Mouse (Mus musculus) megakaryocyte-erythroid progenitor cell, adult 5-6 weeks (primary cell): Measurements from ENCODE around the gene Atp6v0a4. TPM values are rescaled to one million over a fixed set of nuclear protein-coding genes. Genes with fewer than 3 reads are reported as not detected.
A peak's percentile ranks its signal among the peaks of the same experiment; 100 is the strongest.

ENCODE experiments used
- ATAC-seq: replicated peaks from 2 replicates; pipeline ENCODE4 v1.8.0; 2016; ENCODE audit warnings: mild to moderate bottlenecking, inconsistent platforms; ENCODE audit not compliant: severe bottlenecking, poor library complexity, low FRiP score, low TSS enrichment
- total RNA-seq, 2 experiments: library from RNA; stranded (forward) in 1 of 2; stranded (reverse) in 1 of 2; fragments of 200-1000, 215-1000 nt in 1 of 2; fragments of >200 nt in 1 of 2; fragmentation: Nextera tagmentation in 1 of 2; gene quantifications; 2 replicates each; pipeline ENCODE4 v1.2.3; 2014 to 2017

Gene Atp6v0a4
- total RNA-seq, 2 experiments from 2014 or later = 0.46 to 2.5 TPM

- no peak for ATAC-seq
Measured at GRCm38 (mm10) chr6:38087242-38088026, 37.0 kb downstream of the Atp6v0a4 start.

DNA sequence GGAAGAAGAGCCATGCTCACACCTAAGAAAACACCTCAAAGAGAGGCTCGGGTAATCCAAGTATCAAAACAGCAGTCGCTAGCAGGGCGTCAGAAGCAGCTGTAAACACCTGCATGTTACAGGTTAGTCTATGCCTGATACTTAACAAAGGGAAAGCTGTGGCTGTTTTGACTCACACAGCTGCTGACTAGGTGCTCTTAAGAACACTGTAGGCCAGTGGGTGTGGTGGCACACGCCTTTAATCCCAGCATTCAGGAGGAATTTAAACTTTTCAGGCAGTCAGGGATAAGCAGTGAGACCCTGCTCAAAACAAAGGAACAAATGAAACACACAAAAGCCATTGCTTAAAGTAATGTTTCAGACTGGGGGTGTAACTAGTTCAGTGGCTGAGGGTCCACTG is 41.2 kb downstream of the Atp6v0a4 start:
- no peak for ATAC-seq

- ATAC-seq = no peak
Measured at GRCm38 (mm10) chr6:38081727-38082341, 42.6 kb downstream of the Atp6v0a4 start.

DNA sequence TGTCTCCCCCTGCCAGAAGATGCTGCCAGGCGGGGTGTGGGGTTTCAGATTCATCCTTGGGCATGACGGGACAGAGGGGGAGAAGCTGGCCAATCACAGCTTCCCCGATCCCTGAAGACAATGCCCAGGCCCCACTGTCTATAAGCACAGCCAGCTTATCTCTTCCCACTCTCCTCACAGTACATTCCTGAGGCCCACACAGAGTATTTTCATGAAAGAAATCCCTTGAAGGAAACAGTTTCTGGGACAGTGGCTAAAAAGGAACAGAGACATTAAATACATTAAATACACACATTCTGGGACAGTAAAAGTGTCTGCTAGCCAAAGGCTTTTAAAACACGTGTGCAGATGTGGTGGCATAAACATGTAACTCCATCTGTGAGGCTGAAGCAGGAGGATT is 44.0 kb downstream of the Atp6v0a4 start:
- no peak for ATAC-seq

DNA sequence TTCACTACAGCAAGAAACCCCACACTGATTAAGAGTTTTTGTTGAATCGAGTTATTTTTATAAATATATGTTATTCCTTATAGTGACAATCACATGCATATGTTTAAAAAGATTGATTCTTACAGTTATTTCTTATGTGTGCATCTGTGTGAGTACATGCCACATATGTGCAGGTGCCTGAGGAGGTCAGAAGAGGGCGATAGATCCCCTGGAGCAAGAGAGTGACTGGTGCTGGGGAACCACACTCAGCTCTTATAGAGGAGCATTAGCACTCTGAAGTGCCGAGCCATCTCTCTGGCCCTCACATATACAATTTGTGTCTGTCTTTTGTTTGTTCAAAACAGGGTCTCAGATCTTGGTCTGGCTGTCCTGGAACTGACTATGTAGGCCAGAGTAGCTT is 50.8 kb downstream of the Atp6v0a4 start:
- no peak for ATAC-seq

DNA sequence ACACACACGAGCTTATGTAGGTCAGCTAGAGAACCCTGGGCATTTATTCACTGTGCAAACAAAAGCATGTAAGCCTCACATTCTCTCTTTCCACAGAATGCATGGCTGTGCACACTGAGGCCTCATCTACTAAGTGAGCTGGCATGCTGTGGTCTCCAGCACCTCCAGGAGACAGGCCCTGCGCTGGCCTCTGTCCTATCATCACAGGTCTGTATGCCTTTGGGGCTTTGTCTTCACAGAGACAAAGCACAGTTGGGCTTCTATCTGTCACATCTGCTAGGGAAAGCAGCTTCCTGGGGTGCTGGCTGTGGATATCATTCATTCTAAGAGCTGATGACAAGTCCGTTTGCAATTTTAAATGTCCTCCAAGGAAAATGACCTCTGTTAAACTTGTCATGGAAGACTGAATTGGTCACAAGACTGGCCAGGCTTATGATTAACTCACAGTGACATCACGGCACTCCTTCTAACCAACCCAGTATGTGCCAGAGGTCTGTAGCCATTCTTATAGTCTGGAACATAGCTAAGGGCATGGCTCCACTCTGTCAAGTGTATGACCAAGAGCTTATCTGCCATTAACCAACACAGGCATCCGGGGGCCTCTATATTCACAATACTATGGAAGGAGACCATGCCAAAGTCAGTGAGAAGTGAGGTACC is 52.1 kb downstream of the Atp6v0a4 start:
- ATAC-seq = peak; percentile 70

- ATAC-seq = peak; percentile 77
Measured at GRCm38 (mm10) chr6:38071256-38071655, 53.1 kb downstream of the Atp6v0a4 start.

DNA sequence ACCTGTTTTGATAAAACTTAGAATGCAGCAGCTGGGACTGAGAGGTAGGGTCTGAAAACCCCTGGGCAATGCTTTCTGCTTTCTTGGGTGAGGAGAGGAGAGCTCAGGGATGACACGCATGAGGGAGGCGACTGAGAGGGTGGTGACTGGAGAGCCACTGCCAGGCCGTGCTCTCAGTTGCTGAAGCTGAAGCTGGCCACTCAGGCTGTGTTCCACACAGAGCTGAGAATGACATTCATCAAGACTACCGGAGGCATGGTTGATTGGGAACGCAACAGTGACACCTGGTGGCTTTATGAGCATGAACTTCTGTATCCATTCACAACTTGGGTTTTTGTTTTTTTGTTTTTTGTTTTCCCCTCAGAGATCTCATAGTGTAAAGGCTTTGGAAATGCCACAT is 58.2 kb downstream of the Atp6v0a4 start:
- ATAC-seq = peak; percentile 93

DNA sequence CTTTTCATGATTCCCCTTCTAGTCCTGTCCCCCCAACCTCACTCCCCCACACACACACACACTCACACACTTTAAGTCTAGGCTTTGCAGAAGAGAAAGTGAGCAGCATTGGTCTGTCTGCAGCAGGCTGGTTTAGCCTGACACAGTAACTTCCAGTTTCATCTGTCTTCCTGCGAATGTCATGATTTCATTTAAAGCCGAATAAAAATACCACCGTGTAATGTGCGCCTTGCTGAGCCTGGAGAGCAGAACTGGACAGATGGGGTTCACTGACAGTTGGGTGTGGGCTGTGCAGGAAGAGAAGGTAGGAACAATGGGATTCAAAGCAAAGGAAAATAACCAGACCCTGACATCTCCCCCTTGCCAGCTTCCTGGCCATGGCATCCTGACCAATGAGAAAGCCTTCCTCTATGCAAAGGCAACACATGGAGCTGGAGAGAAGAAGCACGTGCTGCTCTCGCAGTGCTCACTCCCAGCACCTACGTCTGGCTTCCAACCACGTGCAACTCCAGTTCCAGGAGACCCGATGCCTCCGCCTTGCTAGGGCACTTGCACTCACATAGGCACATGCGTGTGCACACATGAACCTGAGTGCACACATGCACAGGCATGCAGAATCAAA is 58.8 kb downstream of the Atp6v0a4 start:
- ATAC-seq = 0 out of 2 replicates have a peak, but pooled peaks have one; percentile 34

DNA sequence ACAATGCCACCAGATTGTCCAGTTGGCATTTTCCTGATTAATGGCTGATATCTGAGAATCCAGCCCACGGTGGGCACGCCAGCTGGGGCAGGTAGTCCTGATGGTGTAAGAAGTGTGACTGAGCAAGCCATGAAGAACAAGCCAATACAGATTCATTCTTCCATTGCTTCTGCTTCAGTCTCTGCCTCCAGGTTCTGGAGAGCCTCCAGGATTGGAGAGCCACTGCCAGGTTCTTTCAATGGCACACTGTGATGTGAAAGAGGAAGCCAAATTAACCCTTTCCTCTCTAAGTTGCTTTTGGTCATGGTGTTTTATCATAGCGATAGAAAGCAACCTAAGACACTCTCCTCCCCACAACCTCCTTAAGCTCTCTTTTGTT is 59.3 kb downstream of the Atp6v0a4 start:
- no peak for ATAC-seq

DNA sequence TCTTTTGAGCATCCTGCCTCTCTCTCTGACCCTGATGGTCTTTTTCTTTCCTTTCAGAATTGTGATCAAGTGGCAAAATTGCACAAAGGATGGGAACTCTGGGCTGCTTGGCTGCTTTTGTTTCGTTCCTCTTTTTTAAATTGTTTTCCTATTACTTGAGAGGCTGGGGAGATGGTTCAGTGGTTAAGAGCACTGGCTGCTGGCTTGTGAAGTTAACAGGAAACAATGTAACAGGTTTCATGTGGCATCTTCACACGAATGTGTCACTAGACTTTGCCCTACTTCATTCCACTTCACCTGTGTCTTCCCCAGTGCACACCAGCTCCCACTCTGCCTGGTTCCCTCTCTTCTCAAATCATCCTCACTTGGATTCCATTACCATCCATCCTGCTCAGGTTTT is 59.8 kb downstream of the Atp6v0a4 start:
- ATAC-seq = no peak

DNA sequence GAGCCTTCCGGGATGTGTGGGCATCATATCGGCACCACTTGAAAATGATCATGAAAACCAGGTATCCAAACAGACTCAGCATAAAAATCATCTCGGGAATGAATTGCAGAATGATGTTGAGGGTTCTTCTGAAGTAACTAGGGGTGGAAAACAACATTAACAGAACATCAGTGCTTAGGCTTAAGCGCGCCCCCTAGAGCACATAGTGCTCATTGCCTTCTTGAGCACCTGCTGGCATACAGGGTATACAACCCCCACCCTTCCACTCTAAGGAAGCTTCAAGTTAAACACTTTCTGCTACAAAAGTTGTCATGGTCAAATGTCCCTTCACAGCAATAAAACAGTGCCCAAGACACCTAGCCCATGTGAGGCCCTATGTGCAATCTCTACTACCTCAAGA is 65.6 kb downstream of the Atp6v0a4 start:
- ATAC-seq = no peak

DNA sequence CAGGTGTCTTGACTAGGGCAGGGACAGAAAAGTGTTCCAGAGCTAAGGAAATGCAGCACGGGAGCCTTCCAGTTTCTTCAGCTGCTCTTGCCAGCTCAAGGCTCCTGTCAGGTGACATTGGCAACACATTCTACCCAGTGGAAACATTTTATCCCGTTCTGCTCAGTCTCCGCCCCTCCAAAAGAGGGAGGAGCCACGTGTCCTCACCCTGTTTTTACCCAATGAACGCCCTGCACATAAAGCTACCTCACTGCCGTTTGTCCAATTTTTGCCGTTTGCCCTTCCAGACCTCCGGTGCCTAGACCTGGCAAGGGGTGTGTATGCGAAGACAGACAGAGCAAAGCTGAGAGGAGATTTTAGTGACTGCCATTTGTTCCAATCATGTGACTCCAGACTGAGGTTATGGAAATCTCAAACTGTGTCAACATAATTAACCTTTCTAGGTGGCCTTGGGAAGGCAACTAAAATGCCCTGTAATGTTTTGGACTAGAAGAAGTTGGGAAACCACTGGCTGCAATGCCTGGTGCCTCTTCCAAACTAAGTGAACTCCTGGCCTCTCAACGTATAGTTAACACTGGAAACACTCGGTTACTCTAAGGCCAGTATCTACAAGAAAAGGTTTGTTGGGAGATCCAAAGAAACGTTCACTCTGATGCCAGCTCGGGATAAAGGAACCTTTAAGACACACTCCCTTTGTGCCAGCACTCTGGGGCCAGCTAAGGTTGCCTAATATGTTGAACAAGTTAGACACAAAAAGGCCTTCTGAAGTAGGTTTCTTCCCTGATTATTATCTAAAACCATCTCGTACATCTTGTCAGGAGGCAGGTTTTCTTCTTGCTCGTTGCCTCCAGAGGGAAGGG is 68.7 kb downstream of the Atp6v0a4 start:
- ATAC-seq = no peak

GRCm38 (mm10) chr6:38049601-38050000 is 74.8 kb downstream of the Atp6v0a4 start:
- ATAC-seq = no peak

GRCm38 (mm10) chr6:38048800-38049561 is 75.4 kb downstream of the Atp6v0a4 start:
- no peak for ATAC-seq

GRCm38 (mm10) chr6:38048003-38048402 is 76.4 kb downstream of the Atp6v0a4 start:
- no peak for ATAC-seq

GRCm38 (mm10) chr6:38046838-38047237 is 77.5 kb downstream of the Atp6v0a4 start, which contains the start of gene Svopl:
Gene Svopl (minus strand): TSS chr6:38046996.
- ATAC-seq = no peak

GRCm38 (mm10) chr6:38032801-38033566 is 91.4 kb downstream of the Atp6v0a4 start:
- no peak for ATAC-seq
